Mouse (Mus musculus): ENCODE measurements at regions not wholly inside any gene's neighbourhood (a gene's known extent, or its start where the extent isn't known, plus 50 kb on each side); places are given as distances from the start of the nearest gene placed in this dataset.

DNA sequence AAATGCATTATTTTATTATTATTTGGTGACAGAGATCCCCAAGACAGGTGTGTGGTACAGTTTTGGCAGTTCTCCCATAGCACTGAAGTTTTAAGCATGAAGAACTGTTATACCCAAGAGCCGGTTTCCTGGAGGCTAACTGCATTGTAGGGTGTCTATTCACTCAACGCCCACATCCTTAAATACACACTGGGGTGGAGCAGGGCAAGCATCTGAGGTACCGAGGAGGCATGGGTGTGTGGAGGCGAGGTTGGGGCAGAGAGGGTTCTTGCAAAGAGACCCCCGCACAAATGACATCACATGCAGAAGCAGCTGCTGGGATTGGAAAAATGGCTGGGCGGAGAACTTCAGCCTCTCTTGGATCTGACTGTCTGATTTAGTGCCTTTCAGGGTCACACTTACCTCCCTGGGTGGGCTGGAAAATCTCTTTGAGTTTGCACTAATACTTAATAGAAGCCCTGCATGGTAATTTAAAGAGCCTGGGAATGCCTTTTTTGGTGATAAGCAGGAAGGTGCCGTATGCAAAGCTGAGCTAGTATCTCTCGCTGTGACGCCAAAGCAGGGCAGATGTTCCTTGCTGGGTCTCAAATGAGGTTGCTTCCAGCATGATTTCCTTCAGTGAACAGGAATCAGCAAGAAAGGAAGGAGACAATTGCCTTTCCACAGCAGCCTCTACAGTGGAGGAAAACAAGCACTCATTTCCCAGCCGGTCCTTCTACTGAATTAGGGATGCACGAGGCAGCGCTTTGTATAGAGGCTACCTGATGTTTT lies 53.9 kb upstream of the Mdm1 start:
- 45% methylated on average over 12 of the region's 12 CpGs for WGBS (ENCODE audit: insufficient replicate concordance)
- Histone ChIP-seq H3K4me2 (no peak overlapping the region), H3K27me3 (no peaks in the 10 kb centered on the region), H3K4me1 (replicated peaks) (no peaks in the 10 kb centered on the region), H3K9ac (no peak overlapping the region), H3K4me3 (replicated peaks) (no peak overlapping the region), H3K36me3 (replicated peaks) (no peaks in the 10 kb centered on the region), H3K9me3 (replicated peaks) (no peaks in the 10 kb centered on the region), H3K27ac (replicated peaks) (no peak overlapping the region)
- ATAC-seq (ENCODE audit: insufficient read depth): no peak

DNA sequence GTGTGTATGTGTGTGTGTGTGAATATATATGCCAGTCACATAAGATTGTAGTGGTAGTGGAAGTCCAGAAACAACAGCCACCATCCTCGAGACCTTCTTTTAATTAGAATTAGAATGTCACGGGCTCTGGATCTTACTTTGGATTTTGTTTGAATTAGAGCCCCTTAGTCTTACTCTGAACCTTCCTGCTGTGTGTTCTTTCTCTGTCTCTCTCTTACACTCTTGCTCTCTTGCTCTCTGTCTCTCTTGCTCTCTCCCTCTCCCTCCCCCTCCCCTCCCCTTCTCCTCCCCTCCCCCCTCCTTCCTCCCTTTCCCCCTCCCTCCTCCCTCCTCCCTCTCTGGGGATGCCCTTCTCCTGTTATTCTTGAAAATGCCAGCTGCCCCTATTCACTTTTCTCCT lies 53.1 kb upstream of the Mdm1 start:
- ATAC-seq (ENCODE audit: insufficient read depth): no peak
- no peaks in the 10 kb centered on the region for H3K27me3 ChIP-seq
- H3K36me3 ChIP-seq (replicated peaks): no peaks in the 10 kb centered on the region

DNA sequence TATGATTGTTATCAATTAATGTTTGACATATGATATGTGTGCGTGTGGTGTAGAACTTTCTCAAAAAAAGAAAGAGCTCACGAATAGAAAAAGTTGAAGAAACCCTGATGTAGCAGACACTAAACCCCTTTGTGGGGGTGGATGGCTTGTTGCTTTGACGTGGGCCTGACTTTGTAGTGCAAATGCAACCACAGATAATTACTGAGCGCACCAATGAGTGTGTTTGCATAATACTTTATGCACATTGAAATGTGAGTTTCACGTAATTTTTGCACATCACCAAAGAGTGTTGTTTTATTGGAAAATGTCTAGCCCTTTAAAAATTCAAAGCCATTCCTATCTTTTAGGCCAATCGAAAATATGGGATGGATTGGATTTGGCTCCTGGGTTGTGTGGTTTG lies 51.7 kb upstream of the Mdm1 start:
- 64% methylated on average over 6 of the region's 6 CpGs for WGBS (ENCODE audit: insufficient replicate concordance)
- no peaks in the 10 kb centered on the region for H3K36me3 ChIP-seq (replicated peaks)
- no peaks in the 10 kb centered on the region for H3K4me1 ChIP-seq (replicated peaks)
- H3K27me3 ChIP-seq: no peaks in the 10 kb centered on the region
- H3K27ac ChIP-seq (replicated peaks): no peak overlapping the region
- no peak for ATAC-seq (ENCODE audit: insufficient read depth)
- no peak overlapping the region for H3K9ac ChIP-seq
- no peak overlapping the region for H3K4me2 ChIP-seq
- H3K9me3 ChIP-seq (replicated peaks): no peaks in the 10 kb centered on the region
- no peak overlapping the region for H3K4me3 ChIP-seq (replicated peaks)

More for the DNA sequence above, 53.1 kb upstream of the Mdm1 start:
- Histone ChIP-seq H3K4me3 (replicated peaks) (no peak overlapping the region), H3K4me2 (no peak overlapping the region), H3K27ac (replicated peaks) (no peak overlapping the region), H3K4me1 (replicated peaks) (no peaks in the 10 kb centered on the region), H3K9ac (no peak overlapping the region), H3K9me3 (replicated peaks) (no peaks in the 10 kb centered on the region)
- 42% methylated on average over 2 of the region's 2 CpGs for WGBS (ENCODE audit: insufficient replicate concordance)

DNA sequence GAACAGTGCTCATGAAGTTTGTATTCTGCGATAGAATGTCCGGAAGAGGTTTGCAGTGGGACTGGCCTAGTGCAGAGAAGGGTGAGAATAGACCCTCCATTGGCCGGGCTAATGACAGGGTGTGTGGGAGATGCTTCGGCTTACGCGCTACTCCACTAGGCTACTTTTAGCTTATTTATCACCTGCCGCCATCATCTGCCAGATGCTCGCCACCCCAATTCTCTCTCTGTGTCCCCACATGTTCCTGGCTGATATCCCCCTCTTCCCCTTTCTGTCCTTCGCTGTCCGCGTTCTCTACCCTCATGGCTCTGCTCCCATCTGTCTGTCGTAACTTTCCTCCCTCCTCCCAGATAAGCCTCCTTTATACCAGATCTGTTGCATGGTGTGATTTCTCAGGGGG lies 50.1 kb upstream of the Mdm1 start:
- H3K4me3 ChIP-seq (replicated peaks): no peak overlapping the region
- no peak for ATAC-seq (ENCODE audit: insufficient read depth)
- H3K9ac ChIP-seq: no peak overlapping the region
- H3K4me1 ChIP-seq (replicated peaks): no peaks in the 10 kb centered on the region
- H3K4me2 ChIP-seq: no peak overlapping the region
- 42% methylated on average over 12 of the region's 12 CpGs for WGBS (ENCODE audit: insufficient replicate concordance)
- no peaks in the 10 kb centered on the region for H3K9me3 ChIP-seq (replicated peaks)
- H3K27ac ChIP-seq (replicated peaks): no peak overlapping the region
- no peaks in the 10 kb centered on the region for H3K27me3 ChIP-seq
- no peaks in the 10 kb centered on the region for H3K36me3 ChIP-seq (replicated peaks)

All from liver, embryonic 15.5 days (tissue).